Mouse (Mus musculus): ENCODE results near the gene Parva. TPM values are rescaled to one million over a fixed set of nuclear protein-coding genes. Genes with fewer than 3 reads are reported as not detected.

The Parva gene
- polyA plus RNA-seq, 1 experiment from 2014 or later = 65.8 TPM

- no peak overlapping the region for H3K9ac ChIP-seq (ENCODE audit: low read length)
Measured at GRCm38 (mm10) chr7:112472708-112473281, 45.5 kb downstream of the Parva start.

GRCm38 (mm10) chr7:112473649-112474435 lies 46.5 kb downstream of the Parva start:
- H3K9ac ChIP-seq (ENCODE audit: low read length) = no peak overlapping the region
- no peaks in the 10 kb centered on the region for H3K9me3 ChIP-seq (replicated peaks; ENCODE audit: control insufficient read depth, low read length)
- no peak overlapping the region for H3K4me3 ChIP-seq (ENCODE audit: low read length)
- H3K27me3 ChIP-seq (ENCODE audit: control insufficient read depth, insufficient read depth, low read length) = no peaks in the 10 kb centered on the region
- no peak; the same call in 1 of the 2 replicates for ATAC-seq (replicated peaks; ENCODE audit: extremely low read depth, insufficient read depth, low FRiP score)
- no peaks in the 10 kb centered on the region for H3K36me3 ChIP-seq (ENCODE audit: control insufficient read depth, insufficient read depth)
- H3K4me2 ChIP-seq (ENCODE audit: low read depth, low read length) = no peak overlapping the region
- peaks cover 30% of the 10 kb centered on the region for H3K4me1 ChIP-seq (ENCODE audit: control insufficient read depth, insufficient read depth, low read length)
- peak overlapping the region; percentile 34; the same call in 1 of the 2 replicates for H3K27ac ChIP-seq (ENCODE audit: low read length)
- 29% methylated on average over 14 of the region's 14 CpGs for WGBS

More at GRCm38 (mm10) chr7:112472708-112473281, 45.5 kb downstream of the Parva start:
- no peak for ATAC-seq (replicated peaks; ENCODE audit: extremely low read depth, insufficient read depth, low FRiP score)
- Histone ChIP-seq H3K27me3 (ENCODE audit: control insufficient read depth, insufficient read depth, low read length) (no peaks in the 10 kb centered on the region), H3K27ac (ENCODE audit: low read length) (no peak overlapping the region), H3K4me2 (ENCODE audit: low read depth, low read length) (no peak overlapping the region), H3K4me1 (ENCODE audit: control insufficient read depth, insufficient read depth, low read length) (peaks cover 31% of the 10 kb centered on the region), H3K4me3 (ENCODE audit: low read length) (no peak overlapping the region), H3K36me3 (ENCODE audit: control insufficient read depth, insufficient read depth) (no peaks in the 10 kb centered on the region), H3K9me3 (replicated peaks; ENCODE audit: control insufficient read depth, low read length) (no peaks in the 10 kb centered on the region)
- 65% methylated on average over 9 of the region's 9 CpGs for WGBS

- Histone ChIP-seq H3K4me1 (ENCODE audit: control insufficient read depth, insufficient read depth, low read length) (peaks cover 17% of the 10 kb centered on the region), H3K36me3 (ENCODE audit: control insufficient read depth, insufficient read depth) (no peaks in the 10 kb centered on the region), H3K9me3 (replicated peaks; ENCODE audit: control insufficient read depth, low read length) (no peaks in the 10 kb centered on the region), H3K9ac (ENCODE audit: low read length) (no peak overlapping the region), H3K4me2 (ENCODE audit: low read depth, low read length) (no peak overlapping the region), H3K27ac (ENCODE audit: low read length) (peak overlapping the region; percentile 65; the same call in 1 of the 2 replicates), H3K4me3 (ENCODE audit: low read length) (no peak overlapping the region), H3K27me3 (ENCODE audit: control insufficient read depth, insufficient read depth, low read length) (no peaks in the 10 kb centered on the region)
- 41% methylated on average over 6 of the region's 6 CpGs for WGBS
- peak; percentile 49; the same call in 1 of the 2 replicates for ATAC-seq (replicated peaks; ENCODE audit: extremely low read depth, insufficient read depth, low FRiP score)
Measured at GRCm38 (mm10) chr7:112479116-112479515, 51.8 kb downstream of the Parva start.

GRCm38 (mm10) chr7:112481031-112481430 lies 53.7 kb downstream of the Parva start:
- no peak for ATAC-seq (replicated peaks; ENCODE audit: extremely low read depth, insufficient read depth, low FRiP score)
- Histone ChIP-seq H3K4me1 (ENCODE audit: control insufficient read depth, insufficient read depth, low read length) (peaks cover 16% of the 10 kb centered on the region), H3K4me3 (ENCODE audit: low read length) (no peak overlapping the region), H3K27me3 (ENCODE audit: control insufficient read depth, insufficient read depth, low read length) (no peaks in the 10 kb centered on the region), H3K4me2 (ENCODE audit: low read depth, low read length) (no peak overlapping the region), H3K36me3 (ENCODE audit: control insufficient read depth, insufficient read depth) (no peaks in the 10 kb centered on the region), H3K9me3 (replicated peaks; ENCODE audit: control insufficient read depth, low read length) (no peaks in the 10 kb centered on the region), H3K27ac (ENCODE audit: low read length) (no peak overlapping the region), H3K9ac (ENCODE audit: low read length) (no peak overlapping the region)
- 74% methylated on average over 1 of the region's 1 CpGs for WGBS

- Histone ChIP-seq H3K9me3 (replicated peaks; ENCODE audit: control insufficient read depth, low read length) (no peaks in the 10 kb centered on the region), H3K27me3 (ENCODE audit: control insufficient read depth, insufficient read depth, low read length) (no peaks in the 10 kb centered on the region), H3K4me1 (ENCODE audit: control insufficient read depth, insufficient read depth, low read length) (peaks cover 16% of the 10 kb centered on the region), H3K4me2 (ENCODE audit: low read depth, low read length) (no peak overlapping the region), H3K27ac (ENCODE audit: low read length) (no peak overlapping the region), H3K9ac (ENCODE audit: low read length) (no peak overlapping the region), H3K4me3 (ENCODE audit: low read length) (no peak overlapping the region), H3K36me3 (ENCODE audit: control insufficient read depth, insufficient read depth) (no peaks in the 10 kb centered on the region)
- no peak for ATAC-seq (replicated peaks; ENCODE audit: extremely low read depth, insufficient read depth, low FRiP score)
- 85% methylated on average over 7 of the region's 7 CpGs for WGBS
Measured at GRCm38 (mm10) chr7:112482572-112482971, 55.3 kb downstream of the Parva start.

GRCm38 (mm10) chr7:112483382-112483781 lies 56.1 kb downstream of the Parva start:
- no peaks in the 10 kb centered on the region for H3K27me3 ChIP-seq (ENCODE audit: control insufficient read depth, insufficient read depth, low read length)
- H3K4me1 ChIP-seq (ENCODE audit: control insufficient read depth, insufficient read depth, low read length) = peaks cover 14% of the 10 kb centered on the region
- no peak overlapping the region for H3K4me3 ChIP-seq (ENCODE audit: low read length)
- H3K27ac ChIP-seq (ENCODE audit: low read length) = no peak overlapping the region
- H3K4me2 ChIP-seq (ENCODE audit: low read depth, low read length) = no peak overlapping the region
- H3K9me3 ChIP-seq (replicated peaks; ENCODE audit: control insufficient read depth, low read length) = no peaks in the 10 kb centered on the region
- no peaks in the 10 kb centered on the region for H3K36me3 ChIP-seq (ENCODE audit: control insufficient read depth, insufficient read depth)
- ATAC-seq (replicated peaks; ENCODE audit: extremely low read depth, insufficient read depth, low FRiP score) = no peak
- WGBS = 43% methylated on average over 2 of the region's 2 CpGs
- H3K9ac ChIP-seq (ENCODE audit: low read length) = no peak overlapping the region

- Histone ChIP-seq H3K9ac (ENCODE audit: low read length) (no peak overlapping the region), H3K9me3 (replicated peaks; ENCODE audit: control insufficient read depth, low read length) (no peaks in the 10 kb centered on the region)
Measured at GRCm38 (mm10) chr7:112490825-112491224, 63.5 kb downstream of the Parva start.

GRCm38 (mm10) chr7:112491737-112492136 lies 64.4 kb downstream of the Parva start:
- Histone ChIP-seq H3K9ac (ENCODE audit: low read length) (no peak overlapping the region), H3K4me2 (ENCODE audit: low read depth, low read length) (no peak overlapping the region), H3K36me3 (ENCODE audit: control insufficient read depth, insufficient read depth) (no peaks in the 10 kb centered on the region), H3K4me3 (ENCODE audit: low read length) (no peak overlapping the region), H3K27ac (ENCODE audit: low read length) (no peak overlapping the region), H3K27me3 (ENCODE audit: control insufficient read depth, insufficient read depth, low read length) (no peaks in the 10 kb centered on the region), H3K4me1 (ENCODE audit: control insufficient read depth, insufficient read depth, low read length) (peaks cover 17% of the 10 kb centered on the region), H3K9me3 (replicated peaks; ENCODE audit: control insufficient read depth, low read length) (no peaks in the 10 kb centered on the region)
- WGBS = 62% methylated on average over 1 of the region's 1 CpGs
- ATAC-seq (replicated peaks; ENCODE audit: extremely low read depth, insufficient read depth, low FRiP score) = no peak

More at GRCm38 (mm10) chr7:112490825-112491224, 63.5 kb downstream of the Parva start:
- no peak for ATAC-seq (replicated peaks; ENCODE audit: extremely low read depth, insufficient read depth, low FRiP score)
- Histone ChIP-seq H3K4me2 (ENCODE audit: low read depth, low read length) (no peak overlapping the region), H3K36me3 (ENCODE audit: control insufficient read depth, insufficient read depth) (no peaks in the 10 kb centered on the region), H3K27ac (ENCODE audit: low read length) (no peak overlapping the region), H3K27me3 (ENCODE audit: control insufficient read depth, insufficient read depth, low read length) (no peaks in the 10 kb centered on the region), H3K4me3 (ENCODE audit: low read length) (no peak overlapping the region), H3K4me1 (ENCODE audit: control insufficient read depth, insufficient read depth, low read length) (peaks cover 17% of the 10 kb centered on the region)
- 49% methylated on average over 2 of the region's 2 CpGs for WGBS

- no peak for ATAC-seq (replicated peaks; ENCODE audit: extremely low read depth, insufficient read depth, low FRiP score)
- H3K9ac ChIP-seq (ENCODE audit: low read length) = no peak overlapping the region
- no peak overlapping the region for H3K4me3 ChIP-seq (ENCODE audit: low read length)
- H3K27ac ChIP-seq (ENCODE audit: low read length) = no peak overlapping the region
- no peaks in the 10 kb centered on the region for H3K36me3 ChIP-seq (ENCODE audit: control insufficient read depth, insufficient read depth)
- no peaks in the 10 kb centered on the region for H3K9me3 ChIP-seq (replicated peaks; ENCODE audit: control insufficient read depth, low read length)
- H3K4me2 ChIP-seq (ENCODE audit: low read depth, low read length) = no peak overlapping the region
- peaks cover 37% of the 10 kb centered on the region for H3K4me1 ChIP-seq (ENCODE audit: control insufficient read depth, insufficient read depth, low read length)
- H3K27me3 ChIP-seq (ENCODE audit: control insufficient read depth, insufficient read depth, low read length) = no peaks in the 10 kb centered on the region
- WGBS = 76% methylated on average over 8 of the region's 8 CpGs
Measured at GRCm38 (mm10) chr7:112495950-112496349, 68.6 kb downstream of the Parva start.
